13 mouse cellular contexts compared by ENCODE assay signal in the genomic region with DNA sequence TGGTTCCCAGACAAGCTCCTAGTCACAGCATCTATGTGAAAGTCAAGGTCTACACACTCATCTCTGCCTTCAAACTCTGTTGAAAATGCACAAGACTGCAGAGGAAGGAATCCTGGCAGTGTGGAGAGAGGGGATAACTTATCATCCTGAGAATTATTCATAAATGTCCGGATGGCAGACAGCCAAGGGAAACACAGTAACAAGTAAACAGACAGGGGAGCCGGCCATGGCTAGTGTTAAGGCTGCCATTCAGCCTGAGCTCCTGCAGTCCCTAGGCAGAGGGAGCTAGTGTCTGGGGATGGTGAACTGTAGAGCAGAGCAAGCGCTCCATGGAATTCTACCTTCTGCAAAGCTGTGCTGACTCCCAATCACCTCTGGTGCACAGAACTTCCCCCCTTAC.
A peak's percentile ranks its signal among the peaks of the same experiment; 100 is the strongest.
DNase-seq lines count a peak whose midpoint lies in the region; ATAC-seq lines count a peak whose summit lies in the region.
"Had no signal": no experiment of that assay in that cellular context is flagged by ENCODE, and none has a peak within 500 bp of the region (broad histone marks: within the 10 kb centered on the region; RNA-seq: fewer than 3 reads in every experiment).

No protein-coding gene starts in this region.

- H3K27ac ChIP-seq in heart, embryonic 11.5 days (ENCODE audit: low read depth, low read length): no peak overlapping the region
- H3K27ac ChIP-seq: embryonic facial prominence, embryonic 15.5 days; neural tube, embryonic 12.5 days had no signal

- WGBS in heart, embryonic 11.5 days (ENCODE audit: insufficient replicate concordance): 37% methylated on average over 3 of the region's 3 CpGs

- no peaks in the 10 kb centered on the region for H3K9me3 ChIP-seq in heart, embryonic 11.5 days (replicated peaks; ENCODE audit: control insufficient read depth, low read length)
- H3K9me3 ChIP-seq: embryonic facial prominence, embryonic 15.5 days; neural tube, embryonic 12.5 days had no signal

- no peaks in the 10 kb centered on the region for H3K27me3 ChIP-seq in heart, embryonic 11.5 days (ENCODE audit: control insufficient read depth, insufficient read depth, low read length)
- H3K27me3 ChIP-seq: embryonic facial prominence, embryonic 15.5 days; neural tube, embryonic 12.5 days had no signal

- no peaks in the 10 kb centered on the region for H3K36me3 ChIP-seq in heart, embryonic 11.5 days (ENCODE audit: control insufficient read depth, insufficient read depth, low read length)
- H3K36me3 ChIP-seq: embryonic facial prominence, embryonic 15.5 days; neural tube, embryonic 12.5 days had no signal

- intact Hi-C loops in heart, postnatal 36 days (cut with DNase I): no loop called here

- ATAC-seq in heart, embryonic 11.5 days (replicated peaks; ENCODE audit: insufficient number of reproducible peaks, low FRiP score, low TSS enrichment): peak; percentile 65; the same call in 1 of the 2 replicates

- DNase-seq in heart, adult 11 months: peak; percentile 90
- no peak for DNase-seq in heart, postnatal 36 days
- DNase-seq in 3T3-L1 (ENCODE audit: low read depth, low spot score): peak; percentile 39
- DNase-seq in kidney, postnatal 4 days: peak; percentile 61 to 74
- no peak for DNase-seq in yolk sac, embryonic 10.5 days (ENCODE audit: low spot score)
- DNase-seq in layer of hippocampus, postnatal 36 days: no peak
- DNase-seq in frontal cortex, postnatal 10 days (ENCODE audit: low spot score in 2 of 2): no peak
- DNase-seq: B cell, adult 2 months; gastrocnemius, postnatal 25 days; spleen, adult 18-20 months had no signal

- H3K4me1 ChIP-seq in heart, embryonic 11.5 days (ENCODE audit: control insufficient read depth, insufficient read depth, low read length): peaks cover 8% of the 10 kb centered on the region
- H3K4me1 ChIP-seq: embryonic facial prominence, embryonic 15.5 days; neural tube, embryonic 12.5 days had no signal

- no peak overlapping the region for H3K9ac ChIP-seq in heart, embryonic 11.5 days (ENCODE audit: low read depth, low read length)
- H3K9ac ChIP-seq: embryonic facial prominence, embryonic 15.5 days; neural tube, embryonic 12.5 days had no signal

- no peak overlapping the region for H3K4me2 ChIP-seq in heart, embryonic 11.5 days
- H3K4me2 ChIP-seq: embryonic facial prominence, embryonic 15.5 days; neural tube, embryonic 12.5 days had no signal

- H3K4me3 ChIP-seq in heart, embryonic 11.5 days (ENCODE audit: low read depth, low read length): no peak overlapping the region
- H3K4me3 ChIP-seq: embryonic facial prominence, embryonic 15.5 days; neural tube, embryonic 12.5 days had no signal

Comparison
In these comparisons a context has a peak if more than half of its experiments do, and no peak if none do; other contexts are left out.
1. DNase-seq: peak in heart, adult 11 months (single experiment), 3T3-L1 (single experiment) and kidney, postnatal 4 days (2 of 2); none in heart, postnatal 36 days (0 of 2), yolk sac, embryonic 10.5 days (single experiment), layer of hippocampus, postnatal 36 days (0 of 2) and frontal cortex, postnatal 10 days (0 of 2).